Mouse (Mus musculus): ENCODE data around the gene Zfp420.

- TF ChIP-seq CTCF (IDR thresholded peaks at IDR 0.05; ENCODE audit: control insufficient read depth, insufficient read depth, insufficient read length) (no peak), USF1 (IDR thresholded peaks at IDR 0.05; ENCODE audit: low read depth) (no peak), MAX (IDR thresholded peaks at IDR 0.05) (no peak), MYOD1 (IDR thresholded peaks at IDR 0.05; ENCODE audit: control insufficient read depth, insufficient read length, low read depth) (no peak), FOSL1 (IDR thresholded peaks at IDR 0.05; ENCODE audit: insufficient read depth, low read length, poor library complexity, severe bottlenecking) (no peak), CEBPB (IDR thresholded peaks at IDR 0.05; ENCODE audit: low read depth) (no peak), MYOG (IDR thresholded peaks at IDR 0.05; ENCODE audit: control insufficient read depth, extremely low read depth, insufficient read length) (no peak)
Measured at GRCm38 (mm10) chr7:29892756-29893155, 33.0 kb downstream of the Zfp420 start.

All from C2C12 (cell line).